9 mouse cellular contexts compared by ENCODE assay signal in genomic region chr4:132823614-132824366, GRCm38 (mm10). TPM values are rescaled to one million over a fixed set of nuclear protein-coding genes. Genes with fewer than 3 reads are reported as not detected.
A peak's percentile ranks its signal among the peaks of the same experiment; 100 is the strongest.
DNase-seq lines count a peak whose midpoint lies in the region; ATAC-seq and TF ChIP-seq lines count a peak whose summit lies in the region.
"Had no signal": no experiment of that assay in that cellular context is flagged by ENCODE, and none has a peak within 500 bp of the region (broad histone marks: within the 10 kb centered on the region; RNA-seq: fewer than 3 reads in every experiment).

No protein-coding gene starts in this region.

- H3K4me3 ChIP-seq in cerebellum, adult 2 months (replicated peaks; ENCODE audit: insufficient read depth, low read depth, low read length): no peak overlapping the region
- H3K4me3 ChIP-seq: neural tube, embryonic 12.5 days had no signal

- DNase-seq in cerebellum, adult 2 months: peak in 1 of 2 experiments; percentile 26
- peak; percentile 70 for DNase-seq in NIH3T3 (ENCODE audit: low read depth)
- peak; percentile 62 for DNase-seq in embryo, embryonic 9.5 days (ENCODE audit: extremely low spot score)
- DNase-seq in heart, postnatal 10 days: peak; percentile 80 to 87
- DNase-seq in layer of hippocampus, postnatal 25 days (ENCODE audit: extremely low spot score in 1 of 2, low spot score in 1 of 2): peak; percentile 38 to 76
- DNase-seq in lung, postnatal 36 days: peak; percentile 86
- peak; percentile 68 to 89 for DNase-seq in spleen, adult 18-20 months

- no peaks in the 10 kb centered on the region for H3K4me1 ChIP-seq in cerebellum, adult 2 months (ENCODE audit: control insufficient read depth, insufficient read depth, low read length)
- H3K4me1 ChIP-seq: neural tube, embryonic 12.5 days had no signal

- WGBS in cerebellum, adult 2 months: 76% methylated on average over 8 of the region's 8 CpGs

- no peak for TF ChIP-seq POLR2A in cerebellum, adult 2 months (IDR thresholded peaks at IDR 0.05; ENCODE audit: borderline replicate concordance, insufficient read depth, low read length)

- intact Hi-C loops in heart, postnatal 10 days (cut with DNase I): loop anchor here (1.0 kb wide), 1 partner anchor 47 kb away; no protein-coding TSS in a partner anchor

- TF ChIP-seq CTCF in cerebellum, adult 2 months (IDR thresholded peaks at IDR 0.05; ENCODE audit: borderline replicate concordance, insufficient read depth, low read depth, low read length): peak; percentile 51

- H3K27me3 ChIP-seq in cerebellum, adult 2 months (ENCODE audit: control insufficient read depth, insufficient read depth, low read length): no peaks in the 10 kb centered on the region
- H3K27me3 ChIP-seq: neural tube, embryonic 12.5 days had no signal

- H3K27ac ChIP-seq in cerebellum, adult 2 months (ENCODE audit: insufficient read depth, low read length): no peak overlapping the region
- H3K27ac ChIP-seq: neural tube, embryonic 12.5 days had no signal

- no peak for ATAC-seq in cerebellum, adult (ENCODE audit: insufficient number of reproducible peaks, low FRiP score, low TSS enrichment)

RNA-seq across cellular contexts. Expression of gene Ppp1r8, which starts 19.2 kb away (rescaled TPM):
- polyA plus RNA-seq in cerebellum, adult 2 months (2012; rRNA removed): 67.6 and 69.2 TPM in 2 replicates
- 10 to 100 TPM; 24.1 to 28.0 TPM for total RNA-seq in heart, postnatal 10 days (2021)
- 10 to 100 TPM; 41.7 to 44.8 TPM for total RNA-seq in layer of hippocampus, postnatal 25 days (2021)

RNA-seq across cellular contexts. Expression of gene Themis2, which starts 27.6 kb away (rescaled TPM):
- polyA plus RNA-seq in cerebellum, adult 2 months (2012; rRNA removed): 0.41 and 0.44 TPM in 2 replicates
- 1 to 10 TPM; 2.6 to 3.3 TPM for total RNA-seq in heart, postnatal 10 days (2021)
- total RNA-seq in layer of hippocampus, postnatal 25 days (2021): under 1 TPM; 0.61 to 0.66 TPM

RNA-seq across cellular contexts. Expression of gene Rpa2, which starts 55.7 kb away (rescaled TPM):
- polyA plus RNA-seq in cerebellum, adult 2 months (2012; rRNA removed): 20.0 and 21.3 TPM in 2 replicates
- total RNA-seq in heart, postnatal 10 days (2021): 10 to 100 TPM; 17.3 to 20.4 TPM
- total RNA-seq in layer of hippocampus, postnatal 25 days (2021): 10 to 100 TPM; 12.0 to 15.2 TPM
